Mouse (Mus musculus) CH12.LX (cell line): Measurements from ENCODE around the gene Rps27l. TPM values are rescaled to one million over a fixed set of nuclear protein-coding genes. Genes with fewer than 3 reads are reported as not detected.
A peak's percentile ranks its signal among the peaks of the same experiment; 100 is the strongest.

Experiments
- DNase-seq: peaks from one replicate; pipeline ENCODE4 v3.0.0-alpha.2; 2013; ENCODE audit errors: extremely low read depth
- H3K27ac ChIP-seq: 2 replicates; pipeline ENCODE4 v1.5.1; 2012; ENCODE audit warnings: low read depth, mild to moderate bottlenecking, control low read depth, moderate library complexity; ENCODE audit not compliant: insufficient read depth
- H3K27me3 ChIP-seq: replicated peaks from 2 replicates; pipeline ENCODE3; 2012; ENCODE audit warnings: inconsistent platforms
- H3K36me3 ChIP-seq, 2 experiments: replicated peaks in 1 of 2; 2 replicates each; pipeline versions ENCODE3 to v1.6.1; 2012; ENCODE audit warnings: inconsistent platforms in 1 of 2, low read length in 1 of 2, mild to moderate bottlenecking in 1 of 2, mixed read lengths in 1 of 2, moderate library complexity in 1 of 2; ENCODE audit not compliant: control insufficient read depth in 1 of 2, insufficient read depth in 1 of 2
- H3K4me1 ChIP-seq, 2 experiments: 2 replicates each; pipeline ENCODE4 v1.6.1; 2012; ENCODE audit warnings: inconsistent platforms in 1 of 2, moderate library complexity in 1 of 2; ENCODE audit not compliant: insufficient read depth in 2 of 2, control insufficient read depth in 1 of 2
- H3K4me2 ChIP-seq: 2 replicates; pipeline ENCODE4 v1.6.1; 2012; ENCODE audit warnings: low read depth, mild to moderate bottlenecking, control low read depth; ENCODE audit not compliant: poor library complexity, insufficient read depth, severe bottlenecking
- H3K4me3 ChIP-seq, 3 experiments: fragments of 150-350 bp in 1 of 3; sonication (generic) in 1 of 3; replicated peaks in 1 of 3; 2 replicates each; pipeline versions ENCODE3 to v1.5.1; 2011 to 2012; ENCODE audit warnings: low read depth in 2 of 3, low read length in 2 of 3, mild to moderate bottlenecking in 2 of 3, moderate library complexity in 2 of 3, control low read depth in 1 of 3, improper control_type of control experiment in 1 of 3, inconsistent platforms in 1 of 3, mixed read lengths in 1 of 3; ENCODE audit not compliant: poor library complexity in 1 of 3
- H3K79me2 ChIP-seq: replicated peaks from 2 replicates; pipeline ENCODE4 v1.6.1; 2012; ENCODE audit warnings: mild to moderate bottlenecking, moderate library complexity; ENCODE audit not compliant: control insufficient read depth, poor library complexity, insufficient read depth, severe bottlenecking; ENCODE audit errors: extremely low read depth
- H3K9ac ChIP-seq: 2 replicates; pipeline ENCODE4 v1.6.1; 2012; ENCODE audit warnings: low read depth, mild to moderate bottlenecking, control low read depth, moderate library complexity; ENCODE audit not compliant: insufficient read depth
- H3K9me3 ChIP-seq: replicated peaks from 2 replicates; pipeline ENCODE3; 2012; ENCODE audit warnings: low read length, inconsistent platforms, mixed read lengths
- CHD2 ChIP-seq: IDR thresholded peaks from 2 replicates; pipeline ENCODE4 v1.6.1; 2011; ENCODE audit warnings: low read length, improper control_type of control experiment
- E2F4 ChIP-seq: IDR thresholded peaks from 2 replicates; pipeline ENCODE4 v1.6.1; 2011; ENCODE audit warnings: low read depth, low read length, improper control_type of control experiment; ENCODE audit not compliant: insufficient replicate concordance
- ELF1 ChIP-seq: IDR thresholded peaks from 2 replicates; pipeline ENCODE4 v1.6.1; 2014; ENCODE audit warnings: low read depth, mild to moderate bottlenecking, inconsistent platforms, low read length, improper control_type of control experiment
- EP300 ChIP-seq: IDR thresholded peaks from 2 replicates; pipeline ENCODE4 v1.6.1; 2011; ENCODE audit warnings: low read length, improper control_type of control experiment
- GABPA ChIP-seq: IDR thresholded peaks from 2 replicates; pipeline ENCODE4 v1.6.1; 2012; ENCODE audit warnings: low read depth, low read length, improper control_type of control experiment, inconsistent platforms; ENCODE audit not compliant: insufficient replicate concordance
- HCFC1 ChIP-seq: IDR thresholded peaks from 2 replicates; pipeline ENCODE4 v1.6.1; 2012; ENCODE audit warnings: low read depth, mild to moderate bottlenecking, inconsistent platforms, low read length, improper control_type of control experiment
- KAT2A ChIP-seq: IDR thresholded peaks from 2 replicates; pipeline ENCODE4 v1.6.1; 2012; ENCODE audit warnings: low read length, improper control_type of control experiment, inconsistent platforms; ENCODE audit not compliant: insufficient replicate concordance
- MAZ ChIP-seq: IDR thresholded peaks from 2 replicates; pipeline ENCODE4 v1.6.1; 2012; ENCODE audit warnings: low read depth, mild to moderate bottlenecking, inconsistent platforms, low read length, improper control_type of control experiment, moderate library complexity
- MEF2A ChIP-seq: IDR thresholded peaks from 2 replicates; pipeline ENCODE4 v1.6.1; 2014; ENCODE audit warnings: low read depth, mild to moderate bottlenecking, inconsistent platforms, low read length, improper control_type of control experiment, borderline replicate concordance
- NRF1 ChIP-seq: IDR thresholded peaks from 2 replicates; pipeline ENCODE4 v1.6.1; 2014; ENCODE audit warnings: low read depth, mild to moderate bottlenecking, inconsistent platforms, low read length, improper control_type of control experiment, moderate library complexity
- POLR2A ChIP-seq: IDR thresholded peaks from 2 replicates; pipeline ENCODE4 v1.6.1; 2011; ENCODE audit warnings: low read depth, mild to moderate bottlenecking, improper control_type of control experiment, low read length
- POLR2AphosphoS2 ChIP-seq: IDR thresholded peaks from 2 replicates; pipeline ENCODE4 v1.6.1; 2011; ENCODE audit warnings: low read depth, low read length, improper control_type of control experiment
- TCF12 ChIP-seq: IDR thresholded peaks from 2 replicates; pipeline ENCODE4 v1.6.1; 2014; ENCODE audit warnings: low read depth, mild to moderate bottlenecking, inconsistent platforms, low read length, improper control_type of control experiment
- USF1 ChIP-seq: IDR thresholded peaks from 2 replicates; pipeline ENCODE4 v1.6.1; 2014; ENCODE audit warnings: low read depth, mild to moderate bottlenecking, inconsistent platforms, low read length, improper control_type of control experiment
- ZKSCAN1 ChIP-seq: IDR thresholded peaks from 2 replicates; pipeline ENCODE4 v1.6.1; 2012; ENCODE audit warnings: low read depth, inconsistent platforms, low read length, improper control_type of control experiment, borderline replicate concordance
- ZNF384 ChIP-seq: IDR thresholded peaks from 2 replicates; pipeline ENCODE4 v1.6.1; 2012; ENCODE audit warnings: low read depth, low read length, improper control_type of control experiment, inconsistent platforms
- dilution Hi-C: fragments of 300-500 bp; cut with MboI; formaldehyde crosslinking; loops from 2 replicates; pipeline ENCODE4 v1.14.3; 2020; ENCODE audit warnings: low sequenced_read_pairs; ENCODE audit not compliant: extremely low pct_unique_long_range_greater_than_20kb, extremely low pct_ligation_motif_present
- in situ Hi-C: fragments of 300-500 bp; cut with MboI; formaldehyde crosslinking; loops from 3 replicates; pipeline ENCODE4 v1.14.3; 2019; ENCODE audit warnings: low sequenced_read_pairs, low pct_ligation_motif_present, low pct_unique_long_range_greater_than_20kb, mixed read lengths
- polyA plus RNA-seq: library from polyadenylated mRNA; unstranded; fragments of >175 nt; gene quantifications from 2 replicates; pipeline ENCODE4 v1.2.1, GENCODE M21; 2012; ENCODE audit warnings: low read depth; ENCODE audit not compliant: insufficient read length
- total RNA-seq, 2 experiments: library from RNA; depleted of rRNA; stranded (reverse); fragments of 300-350 nt in 1 of 2; fragments of >200 nt in 1 of 2; gene quantifications; 2 replicates each; pipeline ENCODE4 v1.2.3; 2012 to 2014

Gene Rps27l
- total and polyA plus RNA-seq, 3 experiments, result 593 to 1,755 (median 694) TPM

GRCm38 (mm10) chr9:66967492-66967891 is 21.6 kb downstream of the Rps27l start:
- Histone ChIP-seq H3K79me2 (no peaks in the 10 kb centered on the region), H3K4me1 (peaks cover 0 to 2% of the 10 kb centered on the region in 2 experiments; a peak in 2 of 4 replicates), H3K36me3 (peaks cover 10 to 62% of the 10 kb centered on the region in 2 experiments), H3K27me3 (no peaks in the 10 kb centered on the region), H3K9ac (no peak overlapping the region), H3K27ac (no peak overlapping the region), H3K4me2 (no peak overlapping the region), H3K4me3 (no peak overlapping the region), H3K9me3 (no peaks in the 10 kb centered on the region)
- dilution Hi-C loops, result no loop called here
- no peak for DNase-seq
- TF ChIP-seq GABPA (no peak), ZKSCAN1 (no peak), KAT2A (no peak)
- in situ Hi-C loops, result no loop called here

- peaks cover 10 to 52% of the 10 kb centered on the region in 2 experiments for H3K36me3 ChIP-seq
- no peaks in the 10 kb centered on the region for H3K79me2 ChIP-seq
- H3K4me3 ChIP-seq, result no peak overlapping the region
- DNase-seq, result no peak
- no peak overlapping the region for H3K27ac ChIP-seq
- in situ Hi-C loops, result no loop called here
- H3K9ac ChIP-seq, result no peak overlapping the region
- H3K4me2 ChIP-seq, result no peak overlapping the region
- dilution Hi-C loops, result no loop called here
- H3K27me3 ChIP-seq, result no peaks in the 10 kb centered on the region
- TF ChIP-seq EP300 (no peak), POLR2AphosphoS2 (no peak), ZKSCAN1 (no peak), USF1 (no peak), MAZ (no peak), ZNF384 (no peak), POLR2A (no peak), KAT2A (no peak), CHD2 (no peak)
- TF ChIP-seq, all 38 proteins: peak for 0
- no peaks in the 10 kb centered on the region for H3K9me3 ChIP-seq
- H3K4me1 ChIP-seq, result peaks cover 4 to 14% of the 10 kb centered on the region in 2 experiments
Measured at GRCm38 (mm10) chr9:66971116-66971515, 25.2 kb downstream of the Rps27l start.

GRCm38 (mm10) chr9:66974721-66975225 is 28.9 kb downstream of the Rps27l start:
- peak overlapping the region; percentile 47 for H3K4me2 ChIP-seq
- H3K27ac ChIP-seq, result peak overlapping the region; percentile 87
- peaks cover 7 to 28% of the 10 kb centered on the region in 2 experiments for H3K36me3 ChIP-seq
- TF ChIP-seq TCF12 (peak; percentile 47; the same call in 1 of the 2 replicates), EP300 (no peak), E2F4 (no peak), POLR2A (peak; percentile 75), NRF1 (peak; percentile 49), MEF2A (0 out of 2 replicates have a peak, but pooled peaks have one; percentile 17), ELF1 (peak; percentile 64), ZKSCAN1 (no peak), HCFC1 (peak; percentile 45)
- in situ Hi-C loops (loop anchor here (25.0 kb wide), 1 partner anchor 462 kb away; the partner anchor contains the start of gene Fbxl22), dilution Hi-C loops (no loop called here)
- H3K4me1 ChIP-seq, result peaks cover 13 to 48% of the 10 kb centered on the region in 2 experiments
- H3K79me2 ChIP-seq, result no peaks in the 10 kb centered on the region
- peak overlapping the region; percentile 79 for H3K9ac ChIP-seq
- H3K9me3 ChIP-seq, result no peaks in the 10 kb centered on the region
- DNase-seq, result peak; percentile 96
- peak overlapping the region; percentile 71 to 96 (median 95) for H3K4me3 ChIP-seq
- no peaks in the 10 kb centered on the region for H3K27me3 ChIP-seq
